In genomic region chr10:8304211-8304610, GRCm38 (mm10) we compare ENCODE assay signal across 27 mouse cellular contexts.
"Had no signal": no experiment of that assay in that cellular context is flagged by ENCODE, and none has a peak within 500 bp of the region (broad histone marks: within the 10 kb centered on the region; RNA-seq: fewer than 3 reads in every experiment).

No protein-coding gene starts in this region.

- H3K4me2 ChIP-seq: heart, embryonic 11.5 days; heart, embryonic 13.5 days; heart, embryonic 15.5 days; hindbrain, embryonic 12.5 days; hindbrain, embryonic 14.5 days; intestine, embryonic 15.5 days; limb, embryonic 12.5 days; liver, embryonic 11.5 days; liver, embryonic 13.5 days; liver, embryonic 15.5 days had no signal

- H3K4me1 ChIP-seq: heart, embryonic 15.5 days; hindbrain, embryonic 10.5 days; hindbrain, embryonic 12.5 days; intestine, embryonic 15.5 days; liver, embryonic 13.5 days; liver, embryonic 15.5 days had no signal

- H3K27me3 ChIP-seq: heart, embryonic 13.5 days; heart, embryonic 15.5 days; hindbrain, embryonic 12.5 days; intestine, embryonic 15.5 days; limb, embryonic 12.5 days; liver, embryonic 13.5 days; liver, embryonic 15.5 days had no signal

- H3K9me3 ChIP-seq: heart, embryonic 13.5 days; heart, embryonic 15.5 days; hindbrain, embryonic 10.5 days; hindbrain, embryonic 12.5 days; intestine, embryonic 15.5 days; limb, embryonic 10.5 days; limb, embryonic 12.5 days; liver, embryonic 13.5 days; liver, embryonic 15.5 days had no signal

- DNase-seq: gastrocnemius, adult 2 months; gastrocnemius, postnatal 10 days; gastrocnemius, postnatal 25 days; heart, adult 2 months; heart, postnatal 14 days; heart, postnatal 36 days; kidney, adult 18-20 months; kidney, adult 8-10 months; kidney, postnatal 10 days; kidney, postnatal 25 days; kidney, postnatal 4 days; liver; liver, embryonic 13.5 days had no signal

- H3K4me3 ChIP-seq: gastrocnemius, adult 2 months; heart, adult 2 months; heart, embryonic 13.5 days; heart, embryonic 15.5 days; hindbrain, embryonic 10.5 days; hindbrain, embryonic 12.5 days; intestine, embryonic 15.5 days; layer of hippocampus, adult 2 months; limb, embryonic 10.5 days; limb, embryonic 12.5 days; liver, embryonic 13.5 days; liver, embryonic 15.5 days had no signal

- ATAC-seq: inflammation-experienced regulatory T-cells, adult 6 months; intestine, embryonic 15.5 days; intestine, postnatal 0 days had no signal

- H3K9ac ChIP-seq: heart, embryonic 13.5 days; heart, embryonic 15.5 days; hindbrain, embryonic 12.5 days; hindbrain, embryonic 14.5 days; intestine, embryonic 15.5 days; limb, embryonic 12.5 days; liver, embryonic 13.5 days; liver, embryonic 15.5 days had no signal

- H3K36me3 ChIP-seq: heart, embryonic 13.5 days; heart, embryonic 15.5 days; hindbrain, embryonic 10.5 days; hindbrain, embryonic 12.5 days; intestine, embryonic 15.5 days; limb, embryonic 10.5 days; limb, embryonic 12.5 days; liver, embryonic 13.5 days; liver, embryonic 15.5 days had no signal

- H3K27ac ChIP-seq: gastrocnemius, adult 2 months; heart, adult 2 months; heart, embryonic 13.5 days; heart, embryonic 15.5 days; hindbrain, embryonic 10.5 days; hindbrain, embryonic 12.5 days; hindbrain, embryonic 14.5 days; intestine, embryonic 15.5 days; layer of hippocampus, adult 2 months; limb, embryonic 10.5 days; limb, embryonic 12.5 days; liver, embryonic 13.5 days; liver, embryonic 15.5 days had no signal
